ENCODE assay signal across 11 mouse cellular contexts in the genomic region with DNA sequence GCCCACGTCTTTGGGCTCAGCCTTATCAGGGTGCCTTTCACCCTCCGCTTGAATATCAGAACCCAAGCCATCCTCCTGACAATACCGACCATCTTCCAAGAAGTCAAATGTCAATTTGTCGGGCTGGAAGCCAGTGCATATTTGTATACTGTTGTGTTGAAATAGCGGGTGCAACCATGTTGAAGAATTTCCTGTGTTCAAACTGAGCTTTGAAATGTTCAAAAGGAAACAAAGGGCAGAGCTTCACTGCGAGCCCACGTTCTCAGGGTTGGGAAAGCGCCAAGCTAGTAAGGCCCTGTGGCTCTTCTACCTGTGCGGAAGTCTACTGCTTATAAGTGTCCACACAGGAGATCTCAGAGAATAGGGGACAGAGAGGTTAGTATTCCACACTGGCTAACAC.
DNase-seq lines count a peak whose midpoint lies in the region; ATAC-seq and TF ChIP-seq lines count a peak whose summit lies in the region.
"Had no signal": no experiment of that assay in that cellular context is flagged by ENCODE, and none has a peak within 500 bp of the region (broad histone marks: within the 10 kb centered on the region; RNA-seq: fewer than 3 reads in every experiment).

No protein-coding gene starts in this region.

- H3K4me1 ChIP-seq in intestine, embryonic 15.5 days (replicated peaks) = peaks cover 32% of the 10 kb centered on the region
- peaks cover 20% of the 10 kb centered on the region for H3K4me1 ChIP-seq in intestine, embryonic 16.5 days (ENCODE audit: control insufficient read depth, insufficient read depth, low read length)
- no peaks in the 10 kb centered on the region for H3K4me1 ChIP-seq in intestine, postnatal 0 days (replicated peaks; ENCODE audit: control insufficient read depth, insufficient read depth, low read length)

- H3K4me2 ChIP-seq in intestine, embryonic 15.5 days (replicated peaks) = no peak overlapping the region
- no peak overlapping the region for H3K4me2 ChIP-seq in intestine, embryonic 16.5 days (ENCODE audit: low read depth, low read length)
- H3K4me2 ChIP-seq in intestine, postnatal 0 days (replicated peaks; ENCODE audit: low read depth) = no peak overlapping the region
- H3K4me2 ChIP-seq: midbrain, embryonic 11.5 days had no signal

- 77% methylated on average over 9 of the region's 9 CpGs for WGBS in intestine, embryonic 15.5 days
- 77% methylated on average over 9 of the region's 9 CpGs for WGBS in intestine, embryonic 16.5 days
- 74% methylated on average over 9 of the region's 9 CpGs for WGBS in intestine, postnatal 0 days

- DNase-seq in lung, postnatal 25 days (ENCODE audit: low spot score) = peak; percentile 31
- DNase-seq in frontal cortex, adult 2 months (ENCODE audit: extremely low spot score in 1 of 2, low spot score in 1 of 2) = no peak
- DNase-seq in spleen, adult 18-20 months = no peak

- no peaks in the 10 kb centered on the region for H3K36me3 ChIP-seq in intestine, embryonic 15.5 days
- H3K36me3 ChIP-seq in intestine, embryonic 16.5 days (ENCODE audit: control insufficient read depth, insufficient read depth, low read length) = no peaks in the 10 kb centered on the region
- H3K36me3 ChIP-seq in intestine, postnatal 0 days (ENCODE audit: control insufficient read depth, insufficient read depth) = no peaks in the 10 kb centered on the region
- H3K36me3 ChIP-seq: hindbrain, embryonic 12.5 days had no signal

- TF ChIP-seq CTCF in intestine, postnatal 0 days (IDR thresholded peaks at IDR 0.05; ENCODE audit: low read depth) = no peak

- no peak for ATAC-seq in intestine, embryonic 15.5 days
- no peak for ATAC-seq in intestine, embryonic 16.5 days
- ATAC-seq in CD4-positive, CD25-positive, alpha-beta regulatory T cell, adult 4 months = peak; percentile 49
- ATAC-seq in intestine, postnatal 0 days = no peak
- no peak for ATAC-seq in erythroid progenitor cell, adult 5-6 weeks (replicated peaks; ENCODE audit: low FRiP score, poor library complexity, severe bottlenecking)

- peak overlapping the region; percentile 14; the same call in 1 of the 2 replicates for H3K27ac ChIP-seq in intestine, embryonic 15.5 days
- H3K27ac ChIP-seq in intestine, embryonic 16.5 days (ENCODE audit: low read length) = no peak overlapping the region
- 0 out of 2 replicates have a peak overlapping the region, but pooled peaks have one; percentile 21 for H3K27ac ChIP-seq in intestine, postnatal 0 days (ENCODE audit: low read depth, low read length)

- H3K4me3 ChIP-seq in intestine, embryonic 15.5 days (replicated peaks) = no peak overlapping the region
- H3K4me3 ChIP-seq in intestine, embryonic 16.5 days (ENCODE audit: low read length) = no peak overlapping the region
- no peak overlapping the region for H3K4me3 ChIP-seq in intestine, postnatal 0 days (ENCODE audit: low read depth, low read length)
- H3K4me3 ChIP-seq: hindbrain, embryonic 12.5 days had no signal

- no peaks in the 10 kb centered on the region for H3K9me3 ChIP-seq in intestine, embryonic 15.5 days
- no peaks in the 10 kb centered on the region for H3K9me3 ChIP-seq in intestine, embryonic 16.5 days (ENCODE audit: control insufficient read depth, low read length)
- H3K9me3 ChIP-seq in intestine, postnatal 0 days (ENCODE audit: control insufficient read depth) = no peaks in the 10 kb centered on the region
- H3K9me3 ChIP-seq: hindbrain, embryonic 12.5 days had no signal

- H3K9ac ChIP-seq in intestine, embryonic 15.5 days = no peak overlapping the region
- no peak overlapping the region for H3K9ac ChIP-seq in intestine, embryonic 16.5 days (ENCODE audit: low read depth, low read length)
- no peak overlapping the region for H3K9ac ChIP-seq in intestine, postnatal 0 days (ENCODE audit: low read depth, low read length)
- H3K9ac ChIP-seq: hindbrain, embryonic 12.5 days had no signal

- H3K27me3 ChIP-seq in intestine, embryonic 15.5 days (replicated peaks) = no peaks in the 10 kb centered on the region
- H3K27me3 ChIP-seq in intestine, embryonic 16.5 days (replicated peaks; ENCODE audit: control insufficient read depth, insufficient read depth, low read length) = no peaks in the 10 kb centered on the region
- no peaks in the 10 kb centered on the region for H3K27me3 ChIP-seq in intestine, postnatal 0 days (replicated peaks; ENCODE audit: control insufficient read depth, insufficient read depth, low read length)
- H3K27me3 ChIP-seq: CH12.LX; hindbrain, embryonic 12.5 days had no signal
